Mouse (Mus musculus) liver, adult 2 months (tissue): Measurements from ENCODE around the gene Txnrd1. TPM values are rescaled to one million over a fixed set of nuclear protein-coding genes. Genes with fewer than 3 reads are reported as not detected.

ENCODE experiments used
- DNase-seq: peaks from one replicate; pipeline ENCODE4 v3.0.0-alpha.2; 2011; ENCODE audit warnings: low read depth, low spot score; ENCODE audit errors: extremely low read depth
- H3K27ac ChIP-seq: fragments of 200-500 bp; replicated peaks from 2 replicates; pipeline ENCODE4 v1.5.1; 2012; ENCODE audit warnings: low read depth, mild to moderate bottlenecking, control low read depth, inconsistent platforms, low read length; ENCODE audit not compliant: insufficient read depth
- H3K27me3 ChIP-seq: fragments of 200-500 bp; 2 replicates; pipeline ENCODE4 v1.6.1; 2012; ENCODE audit warnings: mild to moderate bottlenecking, moderate library complexity, low read length, inconsistent platforms; ENCODE audit not compliant: control insufficient read depth, insufficient read depth
- H3K36me3 ChIP-seq: fragments of 200-500 bp; 2 replicates; pipeline ENCODE4 v1.6.1; 2012; ENCODE audit warnings: low read length, inconsistent platforms; ENCODE audit not compliant: control insufficient read depth, insufficient read depth
- H3K4me1 ChIP-seq: fragments of 200-500 bp; 2 replicates; pipeline ENCODE4 v1.6.1; 2011; ENCODE audit warnings: low read length; ENCODE audit not compliant: control insufficient read depth, insufficient read depth
- H3K4me3 ChIP-seq: fragments of 200-500 bp; 2 replicates; pipeline ENCODE4 v1.5.1; 2011; ENCODE audit warnings: low read depth, mild to moderate bottlenecking, control low read depth, low read length, moderate library complexity; ENCODE audit not compliant: insufficient read depth
- H3K79me2 ChIP-seq: fragments of 200-500 bp; 2 replicates; pipeline ENCODE4 v1.6.1; 2012; ENCODE audit warnings: inconsistent platforms, mild to moderate bottlenecking, low read length, moderate library complexity; ENCODE audit not compliant: control insufficient read depth, insufficient read depth
- H3K9ac ChIP-seq: fragments of 200-500 bp; 2 replicates; pipeline ENCODE4 v1.6.1; 2012; ENCODE audit warnings: low read depth, mild to moderate bottlenecking, control low read depth, inconsistent platforms, low read length
- CTCF ChIP-seq: fragments of 200-500 bp; IDR thresholded peaks from 2 replicates; pipeline ENCODE4 v1.5.1; 2011; ENCODE audit warnings: low read depth, low read length, control low read depth
- POLR2A ChIP-seq: fragments of 200-500 bp; IDR thresholded peaks from 2 replicates; pipeline ENCODE4 v1.6.1; 2011; ENCODE audit warnings: low read length, control low read depth; ENCODE audit not compliant: insufficient read depth; ENCODE audit errors: extremely low read depth
- WGBS: fragments of 180-500 bp; shearing (Covaris S2); methylation state at CpG from one replicate; pipeline ENCODE4 v1.1.7; 2018; 5-methylcytosine and 5-hydroxymethylcytosine counted together
- polyA plus RNA-seq: library from polyadenylated mRNA; depleted of rRNA; stranded (reverse); fragments of >200 nt; gene quantifications from 2 replicates; pipeline ENCODE4 v1.2.3, GENCODE M21; 2012
- total RNA-seq: library from RNA; depleted of rRNA; stranded (reverse); fragments of >200 nt; gene quantifications from 2 replicates; pipeline ENCODE4 v1.2.3, GENCODE M21; 2014

The Txnrd1 gene
- total and polyA plus RNA-seq, 2 experiments, result 50.4 to 71.2 TPM

- no peak overlapping the region for H3K4me3 ChIP-seq
- no peaks in the 10 kb centered on the region for H3K27me3 ChIP-seq
- no peaks in the 10 kb centered on the region for H3K36me3 ChIP-seq
- H3K27ac ChIP-seq, result no peak overlapping the region
- DNase-seq, result no peak
- 0 out of 2 replicates have a peak, but pooled peaks cover 4% of the 10 kb centered on the region for H3K4me1 ChIP-seq
- no peaks in the 10 kb centered on the region for H3K79me2 ChIP-seq
- no peak for TF ChIP-seq POLR2A
- no peak for TF ChIP-seq CTCF
- H3K9ac ChIP-seq, result no peak overlapping the region
- WGBS, result 86% methylated on average over 6 of the region's 6 CpGs
These were observed 15.1 kb upstream of the Txnrd1 start for GRCm38 (mm10) chr10:82818661-82819060.

GRCm38 (mm10) chr10:82823108-82823778, 10.5 kb upstream of the Txnrd1 start:
- WGBS, result 90% methylated on average over 14 of the region's 14 CpGs
- no peaks in the 10 kb centered on the region for H3K27me3 ChIP-seq
- TF ChIP-seq CTCF (no peak), POLR2A (no peak)
- no peak overlapping the region for H3K27ac ChIP-seq
- H3K9ac ChIP-seq, result no peak overlapping the region
- H3K36me3 ChIP-seq, result no peaks in the 10 kb centered on the region
- H3K4me1 ChIP-seq, result no peaks in the 10 kb centered on the region
- H3K79me2 ChIP-seq, result no peaks in the 10 kb centered on the region
- H3K4me3 ChIP-seq, result no peak overlapping the region
- no peak for DNase-seq

- H3K9ac ChIP-seq, result no peak overlapping the region
- H3K4me1 ChIP-seq, result no peaks in the 10 kb centered on the region
- H3K79me2 ChIP-seq, result no peaks in the 10 kb centered on the region
- no peak for TF ChIP-seq CTCF
- TF ChIP-seq POLR2A, result no peak
- no peak overlapping the region for H3K4me3 ChIP-seq
- no peak for DNase-seq
- no peak overlapping the region for H3K27ac ChIP-seq
- 87% methylated on average over 5 of the region's 5 CpGs for WGBS
- H3K36me3 ChIP-seq, result no peaks in the 10 kb centered on the region
- H3K27me3 ChIP-seq, result no peaks in the 10 kb centered on the region
These were observed 10.0 kb upstream of the Txnrd1 start for GRCm38 (mm10) chr10:82823779-82824177.

- Histone ChIP-seq H3K36me3 (no peaks in the 10 kb centered on the region), H3K27ac (no peak overlapping the region), H3K27me3 (no peaks in the 10 kb centered on the region), H3K4me3 (no peak overlapping the region), H3K79me2 (no peaks in the 10 kb centered on the region), H3K4me1 (no peaks in the 10 kb centered on the region), H3K9ac (no peak overlapping the region)
- 68% methylated on average over 10 of the region's 10 CpGs for WGBS
- TF ChIP-seq CTCF (no peak), POLR2A (no peak)
- DNase-seq, result no peak
These were observed 9.2 kb upstream of the Txnrd1 start for GRCm38 (mm10) chr10:82824541-82824940.

GRCm38 (mm10) chr10:82826516-82826915, 7.2 kb upstream of the Txnrd1 start:
- Histone ChIP-seq H3K36me3 (no peaks in the 10 kb centered on the region), H3K4me1 (no peaks in the 10 kb centered on the region), H3K4me3 (no peak overlapping the region), H3K27me3 (no peaks in the 10 kb centered on the region), H3K9ac (no peak overlapping the region), H3K79me2 (no peaks in the 10 kb centered on the region), H3K27ac (no peak overlapping the region)
- DNase-seq, result no peak
- no peak for TF ChIP-seq POLR2A
- WGBS, result 57% methylated on average over 6 of the region's 6 CpGs

GRCm38 (mm10) chr10:82835898-82836297, 2.1 kb downstream of the Txnrd1 start:
- Histone ChIP-seq H3K79me2 (no peaks in the 10 kb centered on the region), H3K27me3 (no peaks in the 10 kb centered on the region), H3K27ac (no peak overlapping the region), H3K9ac (no peak overlapping the region), H3K4me1 (no peaks in the 10 kb centered on the region), H3K4me3 (no peak overlapping the region), H3K36me3 (no peaks in the 10 kb centered on the region)
- TF ChIP-seq CTCF (no peak), POLR2A (no peak)
- no peak for DNase-seq
- WGBS, result 97% methylated on average over 3 of the region's 3 CpGs
